Mouse (Mus musculus) hindbrain, postnatal 0 days (tissue): Measurements from ENCODE around the gene Olfr1377. TPM values are rescaled to one million over a fixed set of nuclear protein-coding genes. Genes with fewer than 3 reads are reported as not detected.

Experiments
- ATAC-seq: fragments of 200-750 bp; cut with Nextera tagmentation; 2 replicates; pipeline ENCODE4 v1.8.0; 2017; ENCODE audit warnings: mild to moderate bottlenecking, moderate TSS enrichment, moderate library complexity
- DNase-seq: peaks from one replicate; pipeline ENCODE4 v3.0.0-alpha.2; 2015; ENCODE audit warnings: low spot score
- H3K27ac ChIP-seq: fragments of 300-500 bp; sonication (generic); 2 replicates; pipeline ENCODE4 v1.5.1; 2014; ENCODE audit warnings: mild to moderate bottlenecking
- H3K27me3 ChIP-seq: fragments of 300-500 bp; sonication (generic); 2 replicates; pipeline ENCODE4 v1.6.1; 2014; ENCODE audit warnings: low read length, mixed read lengths; ENCODE audit not compliant: insufficient read depth
- H3K36me3 ChIP-seq: fragments of 300-500 bp; sonication (generic); 2 replicates; pipeline ENCODE4 v1.6.1; 2014; ENCODE audit warnings: low read length, mixed read lengths; ENCODE audit not compliant: insufficient read depth
- H3K4me1 ChIP-seq: fragments of 300-500 bp; sonication (generic); 2 replicates; pipeline ENCODE4 v1.6.1; 2014; ENCODE audit warnings: antibody characterized with exemption, low read length, mixed read lengths; ENCODE audit not compliant: insufficient read depth
- H3K4me2 ChIP-seq: fragments of 300-500 bp; sonication (generic); 2 replicates; pipeline ENCODE4 v1.6.1; 2014; ENCODE audit warnings: low read depth, mild to moderate bottlenecking, low read length, moderate library complexity, mixed read lengths
- H3K4me3 ChIP-seq: fragments of 300-500 bp; sonication (generic); 2 replicates; pipeline ENCODE4 v1.5.1; 2014; ENCODE audit warnings: low read length
- H3K9ac ChIP-seq: fragments of 300-500 bp; sonication (generic); replicated peaks from 2 replicates; pipeline ENCODE4 v1.6.1; 2014; ENCODE audit warnings: mild to moderate bottlenecking, low read length, moderate library complexity, mixed read lengths
- H3K9me3 ChIP-seq: fragments of 300-500 bp; sonication (generic); 2 replicates; pipeline ENCODE4 v1.6.1; 2016; ENCODE audit warnings: low read length, mixed read lengths
- CTCF ChIP-seq: IDR thresholded peaks from 2 replicates; pipeline ENCODE4 v1.5.1; 2016; ENCODE audit warnings: antibody characterized with exemption, control low read depth, low read depth
- WGBS: fragments of 180-500 bp; shearing (Covaris S2); extraction: QIAGEN DNeasy Blood & Tissue Kit; methylation state at CpG from one replicate; pipeline ENCODE4 v1.1.7; 2014; 5-methylcytosine and 5-hydroxymethylcytosine counted together
- polyA plus RNA-seq: library from polyadenylated mRNA; unstranded; fragments of >200 nt; fragmentation: Nextera tagmentation; extraction: Ambion mirVana; gene quantifications from 2 replicates; pipeline ENCODE4 v1.2.1, GENCODE M21; 2015
- total RNA-seq: library from RNA; depleted of rRNA; stranded (reverse); fragments of >200 nt; gene quantifications from 2 replicates; pipeline ENCODE4 v1.2.3, GENCODE M21; 2014; rRNA removed

The Olfr1377 gene
- total RNA-seq (not detected in 2 replicates), polyA plus RNA-seq (not detected in 2 replicates)

GRCm38 (mm10) chr11:50981667-50982066, at the start of gene Olfr1377:
TSS of gene Olfr1377 (plus strand) at chr11:50981967.
- no peaks in the 10 kb centered on the region for H3K36me3 ChIP-seq
- H3K9ac ChIP-seq: no peak within 1 kb of the TSS
- no peak for DNase-seq
- no peak within 1 kb of the TSS for H3K27ac ChIP-seq
- TF ChIP-seq CTCF: no peak
- H3K27me3 ChIP-seq: no peaks in the 10 kb centered on the region
- no peaks in the 10 kb centered on the region for H3K4me1 ChIP-seq
- no peaks in the 10 kb centered on the region for H3K9me3 ChIP-seq
- H3K4me3 ChIP-seq: no peak within 1 kb of the TSS
- no peak within 1 kb of the TSS for H3K4me2 ChIP-seq
- WGBS: 54% methylated on average over 5 of the region's 5 CpGs
- ATAC-seq: no peak

GRCm38 (mm10) chr11:50932040-50932439, 49.7 kb upstream of the Olfr1377 start:
- peak overlapping the region; percentile 84; the same call in 1 of the 2 replicates for H3K27ac ChIP-seq

GRCm38 (mm10) chr11:50938435-50938834, 43.3 kb upstream of the Olfr1377 start:
- Histone ChIP-seq H3K27ac (no peak overlapping the region), H3K9ac (no peak overlapping the region), H3K27me3 (no peaks in the 10 kb centered on the region), H3K36me3 (no peaks in the 10 kb centered on the region), H3K4me1 (no peaks in the 10 kb centered on the region), H3K9me3 (no peaks in the 10 kb centered on the region), H3K4me2 (no peak overlapping the region), H3K4me3 (no peak overlapping the region)
- no peak for ATAC-seq
- no peak for TF ChIP-seq CTCF
- WGBS: 79% methylated on average over 8 of the region's 8 CpGs
- no peak for DNase-seq

More at GRCm38 (mm10) chr11:50932040-50932439, 49.7 kb upstream of the Olfr1377 start:
- DNase-seq (no peak), ATAC-seq (no peak)
- no peak overlapping the region; the same call in 1 of the 2 replicates for H3K4me3 ChIP-seq
- H3K4me1 ChIP-seq: peaks cover 3% of the 10 kb centered on the region; the same call in 1 of the 2 replicates
- H3K36me3 ChIP-seq: no peaks in the 10 kb centered on the region
- WGBS: 78% methylated on average over 1 of the region's 1 CpGs
- peak overlapping the region; percentile 96 for H3K4me2 ChIP-seq
- TF ChIP-seq CTCF: no peak
- H3K9ac ChIP-seq: no peak overlapping the region
- H3K27me3 ChIP-seq: no peaks in the 10 kb centered on the region
- no peaks in the 10 kb centered on the region for H3K9me3 ChIP-seq

- no peaks in the 10 kb centered on the region for H3K9me3 ChIP-seq
- no peaks in the 10 kb centered on the region for H3K27me3 ChIP-seq
- no peak overlapping the region for H3K4me3 ChIP-seq
- H3K4me2 ChIP-seq: no peak overlapping the region
- 37% methylated on average over 14 of the region's 14 CpGs for WGBS
- peak; percentile 74 for ATAC-seq
- no peaks in the 10 kb centered on the region for H3K36me3 ChIP-seq
- no peak overlapping the region for H3K27ac ChIP-seq
- TF ChIP-seq CTCF: peak; percentile 98
- no peak overlapping the region for H3K9ac ChIP-seq
- no peaks in the 10 kb centered on the region for H3K4me1 ChIP-seq
- DNase-seq: peak; percentile 90
These were observed 42.0 kb upstream of the Olfr1377 start for GRCm38 (mm10) chr11:50939621-50940366.

GRCm38 (mm10) chr11:50942386-50942785, 39.4 kb upstream of the Olfr1377 start:
- Histone ChIP-seq H3K27ac (no peak overlapping the region), H3K9ac (no peak overlapping the region), H3K4me1 (no peaks in the 10 kb centered on the region), H3K4me2 (no peak overlapping the region), H3K36me3 (no peaks in the 10 kb centered on the region), H3K27me3 (no peaks in the 10 kb centered on the region), H3K9me3 (no peaks in the 10 kb centered on the region), H3K4me3 (no peak overlapping the region)
- no peak for ATAC-seq
- TF ChIP-seq CTCF: no peak
- DNase-seq: no peak
- 65% methylated on average over 12 of the region's 12 CpGs for WGBS

GRCm38 (mm10) chr11:50943506-50943905, 38.3 kb upstream of the Olfr1377 start, which contains the start of gene 4933414I15Rik:
TSS of gene 4933414I15Rik (minus strand) at chr11:50943765.
- Histone ChIP-seq H3K27me3 (no peaks in the 10 kb centered on the region), H3K4me3 (no peak within 1 kb of the TSS), H3K4me1 (no peaks in the 10 kb centered on the region), H3K9ac (no peak within 1 kb of the TSS), H3K4me2 (no peak within 1 kb of the TSS), H3K27ac (no peak within 1 kb of the TSS), H3K9me3 (no peaks in the 10 kb centered on the region), H3K36me3 (no peaks in the 10 kb centered on the region)
- WGBS: 78% methylated on average over 14 of the region's 14 CpGs
- ATAC-seq (no peak), DNase-seq (no peak)
- TF ChIP-seq CTCF: no peak

- Histone ChIP-seq H3K27ac (no peak overlapping the region), H3K4me2 (no peak overlapping the region), H3K36me3 (no peaks in the 10 kb centered on the region), H3K4me1 (no peaks in the 10 kb centered on the region), H3K27me3 (no peaks in the 10 kb centered on the region), H3K9ac (no peak overlapping the region), H3K4me3 (no peak overlapping the region), H3K9me3 (no peaks in the 10 kb centered on the region)
- DNase-seq (no peak), ATAC-seq (no peak)
- TF ChIP-seq CTCF: no peak
- WGBS: 74% methylated on average over 14 of the region's 14 CpGs
These were observed 29.5 kb upstream of the Olfr1377 start for GRCm38 (mm10) chr11:50952290-50952689.
